Mouse (Mus musculus) neural tube, embryonic 15.5 days (tissue): ENCODE measurements around the gene Dync1li1. TPM values are rescaled to one million over a fixed set of nuclear protein-coding genes. Genes with fewer than 3 reads are reported as not detected.

Experiments
- ATAC-seq: fragments of 200-750 bp; cut with Nextera tagmentation; 2 replicates; pipeline ENCODE4 v1.8.0; 2017; ENCODE audit warnings: mild to moderate bottlenecking, moderate TSS enrichment, moderate library complexity; ENCODE audit not compliant: low FRiP score
- H3K27ac ChIP-seq: fragments of 300-500 bp; sonication (generic); replicated peaks from 2 replicates; pipeline ENCODE4 v1.5.1; 2015; ENCODE audit warnings: mild to moderate bottlenecking, inconsistent platforms
- H3K27me3 ChIP-seq: fragments of 300-500 bp; sonication (generic); replicated peaks from 2 replicates; pipeline ENCODE4 v1.6.1; 2015; ENCODE audit warnings: inconsistent platforms
- H3K36me3 ChIP-seq: fragments of 300-500 bp; sonication (generic); 2 replicates; pipeline ENCODE4 v1.6.1; 2015; ENCODE audit warnings: inconsistent platforms
- H3K4me1 ChIP-seq: fragments of 300-500 bp; sonication (generic); 2 replicates; pipeline ENCODE4 v1.6.1; 2015; ENCODE audit warnings: inconsistent platforms
- H3K4me2 ChIP-seq: fragments of 300-500 bp; sonication (generic); 2 replicates; pipeline ENCODE4 v1.6.1; 2015; ENCODE audit warnings: inconsistent platforms, mild to moderate bottlenecking, moderate library complexity
- H3K4me3 ChIP-seq: fragments of 300-500 bp; sonication (generic); replicated peaks from 2 replicates; pipeline ENCODE4 v1.5.1; 2015; ENCODE audit warnings: mild to moderate bottlenecking, inconsistent platforms
- H3K9ac ChIP-seq: fragments of 300-500 bp; sonication (generic); replicated peaks from 2 replicates; pipeline ENCODE4 v1.6.1; 2015; ENCODE audit warnings: mild to moderate bottlenecking, inconsistent platforms
- H3K9me3 ChIP-seq: fragments of 300-500 bp; sonication (generic); replicated peaks from 2 replicates; pipeline ENCODE4 v1.6.1; 2016; ENCODE audit warnings: inconsistent platforms
- WGBS: fragments of 180-500 bp; shearing (Covaris S2); methylation state at CpG from one replicate; pipeline ENCODE4 v1.1.7; 2015; ENCODE audit warnings: mixed read lengths; 5-methylcytosine and 5-hydroxymethylcytosine counted together
- polyA plus RNA-seq: library from polyadenylated mRNA; unstranded; fragments of >200 nt; fragmentation: Nextera tagmentation; extraction: Ambion mirVana; gene quantifications from 2 replicates; pipeline ENCODE4 v1.2.1, GENCODE M21; 2015

Gene Dync1li1
- polyA plus RNA-seq, 1 experiment from 2014 or later, result 140 TPM

DNA sequence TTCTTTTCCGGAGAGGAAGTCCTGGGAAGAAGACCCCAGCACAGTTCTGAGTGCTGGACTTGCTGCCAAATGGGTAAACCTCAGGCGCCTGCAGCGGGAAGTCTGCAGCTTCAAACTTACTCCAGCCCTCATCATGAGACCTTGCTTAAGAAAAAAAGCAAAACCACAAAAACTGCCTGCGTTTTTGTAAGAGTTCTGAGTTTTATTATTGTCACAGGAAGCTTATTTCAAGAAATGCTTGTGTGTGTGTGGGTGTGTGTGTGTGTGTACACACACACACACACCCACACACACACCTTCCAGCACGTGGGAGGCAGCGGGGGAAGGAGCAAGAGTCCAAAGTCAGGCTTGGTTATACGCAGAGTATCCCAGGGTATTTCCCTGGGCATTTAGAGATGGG, 69.7 kb downstream of the Dync1li1 start:
- ATAC-seq, result no peak
- no peak overlapping the region for H3K27ac ChIP-seq
- 87% methylated on average over 7 of the region's 7 CpGs for WGBS
- no peaks in the 10 kb centered on the region for H3K9me3 ChIP-seq
- no peak overlapping the region for H3K9ac ChIP-seq
- H3K4me2 ChIP-seq, result no peak overlapping the region
- no peak overlapping the region for H3K4me3 ChIP-seq
- peaks cover 9% of the 10 kb centered on the region for H3K4me1 ChIP-seq
- no peaks in the 10 kb centered on the region for H3K36me3 ChIP-seq
- H3K27me3 ChIP-seq, result no peaks in the 10 kb centered on the region

DNA sequence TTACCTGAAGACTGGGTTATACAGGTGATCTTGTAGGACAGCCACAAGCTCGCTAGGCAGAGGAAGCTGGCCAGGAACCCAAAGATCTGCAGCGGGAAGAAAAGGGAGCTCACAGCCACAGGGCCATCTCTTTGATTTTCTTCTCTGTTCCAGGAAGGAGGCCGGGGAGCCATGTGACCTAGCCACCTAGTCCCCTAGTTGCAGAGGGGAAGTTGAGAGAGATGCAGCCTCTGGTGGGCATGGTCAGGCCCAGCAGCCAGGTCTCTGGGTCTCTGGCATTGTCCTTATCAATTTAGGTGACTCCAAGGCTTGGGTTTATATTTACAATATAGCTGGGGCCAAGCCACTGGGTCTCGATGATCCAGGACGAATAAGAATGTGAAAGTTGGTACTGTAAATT, 70.2 kb downstream of the Dync1li1 start:
- Histone ChIP-seq H3K9ac (no peak overlapping the region), H3K36me3 (no peaks in the 10 kb centered on the region), H3K4me1 (peaks cover 8% of the 10 kb centered on the region; the same call in 1 of the 2 replicates), H3K27me3 (no peaks in the 10 kb centered on the region), H3K4me3 (no peak overlapping the region), H3K27ac (no peak overlapping the region), H3K9me3 (no peaks in the 10 kb centered on the region), H3K4me2 (no peak overlapping the region)
- WGBS, result 91% methylated on average over 5 of the region's 5 CpGs
- ATAC-seq, result no peak

DNA sequence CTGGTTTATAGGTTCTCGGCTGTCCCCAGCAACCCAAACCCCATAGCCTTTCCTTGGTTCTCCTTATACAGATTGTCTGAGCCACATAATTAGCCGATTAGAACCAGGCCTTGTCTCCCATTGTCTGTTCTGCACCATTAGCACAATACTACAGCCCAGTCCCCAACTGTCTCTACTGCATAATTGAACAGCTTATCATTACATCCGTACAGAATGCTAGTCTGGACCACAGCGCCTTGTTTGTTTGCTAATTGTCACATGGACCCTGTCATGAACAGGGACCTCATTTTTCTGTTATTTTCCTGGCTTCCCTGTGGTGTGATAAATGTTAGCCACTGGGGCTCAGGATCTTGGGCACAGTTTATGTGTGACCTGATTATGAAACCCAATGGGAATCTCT, 71.3 kb downstream of the Dync1li1 start:
- Histone ChIP-seq H3K27ac (no peak overlapping the region), H3K36me3 (no peaks in the 10 kb centered on the region), H3K9ac (no peak overlapping the region), H3K4me1 (peaks cover 8% of the 10 kb centered on the region; the same call in 1 of the 2 replicates), H3K9me3 (no peaks in the 10 kb centered on the region), H3K27me3 (no peaks in the 10 kb centered on the region), H3K4me3 (no peak overlapping the region), H3K4me2 (no peak overlapping the region)
- ATAC-seq, result no peak
- 60% methylated on average over 4 of the region's 4 CpGs for WGBS

DNA sequence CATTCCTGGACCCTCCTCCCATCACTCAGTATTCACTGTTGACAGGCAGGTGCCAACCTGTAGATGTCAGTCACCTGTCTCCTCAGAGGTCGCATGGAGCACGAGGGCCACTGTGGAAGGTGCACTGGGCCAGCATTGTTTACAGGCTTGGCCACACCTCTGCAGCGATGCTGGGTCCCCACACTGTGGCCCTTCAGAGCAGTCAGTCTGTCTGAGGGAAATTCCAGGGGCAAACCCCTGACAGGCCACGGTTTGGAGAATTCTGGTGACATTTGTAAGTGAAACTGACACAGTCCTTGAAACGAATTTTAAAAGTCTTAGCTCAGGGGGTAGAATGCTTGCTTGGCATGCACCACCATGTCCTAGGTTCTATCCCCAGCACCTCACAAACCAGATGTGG, 71.8 kb downstream of the Dync1li1 start:
- H3K27me3 ChIP-seq, result no peaks in the 10 kb centered on the region
- H3K36me3 ChIP-seq, result no peaks in the 10 kb centered on the region
- no peak overlapping the region for H3K4me2 ChIP-seq
- no peaks in the 10 kb centered on the region for H3K9me3 ChIP-seq
- H3K4me3 ChIP-seq, result no peak overlapping the region
- peaks cover 8% of the 10 kb centered on the region; the same call in 1 of the 2 replicates for H3K4me1 ChIP-seq
- H3K27ac ChIP-seq, result no peak overlapping the region
- H3K9ac ChIP-seq, result no peak overlapping the region
- 88% methylated on average over 5 of the region's 5 CpGs for WGBS
- ATAC-seq, result no peak; the same call in 1 of the 2 replicates

DNA sequence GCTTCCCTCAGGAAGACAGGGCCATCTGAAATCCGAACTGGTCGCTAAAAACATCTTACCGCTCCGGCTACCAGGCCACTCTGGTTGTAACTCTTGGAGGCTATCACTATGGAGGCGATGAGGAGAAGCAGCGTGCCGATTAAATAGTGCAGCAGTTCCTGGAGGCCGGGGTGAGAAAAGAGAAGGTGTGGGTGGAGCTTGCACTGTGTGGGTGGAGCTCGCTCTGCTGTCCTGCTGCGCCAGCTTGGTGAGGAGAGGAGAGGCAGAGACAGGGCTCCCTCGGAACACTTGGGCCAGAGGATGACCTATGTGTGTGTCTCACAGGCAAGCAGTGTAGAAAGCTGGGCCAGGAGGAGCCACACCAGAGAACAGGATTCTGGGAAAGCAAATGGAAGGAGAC, 73.3 kb downstream of the Dync1li1 start:
- ATAC-seq, result no peak

DNA sequence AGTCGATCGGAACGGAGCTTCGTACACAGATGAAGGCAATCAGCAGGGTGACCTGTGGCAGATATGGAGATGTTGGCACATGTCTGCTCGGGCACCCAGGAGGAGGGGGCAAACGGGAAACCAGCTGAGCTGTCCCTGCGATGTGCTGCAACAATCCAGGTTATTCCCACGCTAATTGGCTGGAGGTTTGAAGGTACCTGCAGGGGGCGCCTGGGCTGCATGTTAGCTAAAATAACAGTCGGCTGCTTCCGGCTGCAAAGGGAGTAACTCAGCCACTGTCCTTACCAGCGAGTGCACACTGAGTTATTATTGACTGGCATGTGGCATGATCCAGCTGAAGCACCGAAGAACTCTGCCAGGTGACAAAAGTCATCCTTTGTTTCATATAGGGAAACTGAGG, 74.8 kb downstream of the Dync1li1 start:
- Histone ChIP-seq H3K4me3 (no peak overlapping the region), H3K4me1 (peaks cover 25% of the 10 kb centered on the region), H3K27ac (no peak overlapping the region), H3K27me3 (no peaks in the 10 kb centered on the region), H3K36me3 (no peaks in the 10 kb centered on the region), H3K9me3 (no peaks in the 10 kb centered on the region), H3K9ac (no peak overlapping the region), H3K4me2 (no peak overlapping the region)
- no peak for ATAC-seq
- WGBS, result 56% methylated on average over 13 of the region's 13 CpGs

More for the DNA sequence above, 73.3 kb downstream of the Dync1li1 start:
- Histone ChIP-seq H3K9me3 (no peaks in the 10 kb centered on the region), H3K36me3 (no peaks in the 10 kb centered on the region), H3K4me3 (no peak overlapping the region), H3K27me3 (no peaks in the 10 kb centered on the region), H3K9ac (no peak overlapping the region), H3K4me1 (peaks cover 12% of the 10 kb centered on the region), H3K27ac (no peak overlapping the region), H3K4me2 (no peak overlapping the region)
- WGBS, result 78% methylated on average over 11 of the region's 11 CpGs

DNA sequence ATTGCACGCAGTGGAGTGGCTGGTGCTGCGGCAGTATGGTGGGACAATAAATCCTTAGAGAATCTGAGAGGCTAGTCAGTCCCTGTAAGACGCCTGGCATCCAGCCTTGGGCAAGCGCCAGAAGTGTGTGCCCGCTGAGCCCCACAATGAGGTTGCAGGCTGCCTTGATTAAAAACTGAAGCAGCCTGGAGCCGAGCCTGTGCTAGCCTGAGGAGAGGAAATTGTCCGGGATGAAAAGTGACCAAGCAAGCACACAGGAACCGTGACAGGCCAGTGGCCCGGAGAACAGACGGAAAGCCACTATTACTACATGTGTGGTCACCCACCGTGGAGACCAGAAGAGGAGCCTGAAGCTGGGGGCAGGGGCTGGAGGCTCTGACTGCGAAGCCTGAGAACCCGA, 78.4 kb downstream of the Dync1li1 start:
- no peak overlapping the region; the same call in 1 of the 2 replicates for H3K27ac ChIP-seq

DNA sequence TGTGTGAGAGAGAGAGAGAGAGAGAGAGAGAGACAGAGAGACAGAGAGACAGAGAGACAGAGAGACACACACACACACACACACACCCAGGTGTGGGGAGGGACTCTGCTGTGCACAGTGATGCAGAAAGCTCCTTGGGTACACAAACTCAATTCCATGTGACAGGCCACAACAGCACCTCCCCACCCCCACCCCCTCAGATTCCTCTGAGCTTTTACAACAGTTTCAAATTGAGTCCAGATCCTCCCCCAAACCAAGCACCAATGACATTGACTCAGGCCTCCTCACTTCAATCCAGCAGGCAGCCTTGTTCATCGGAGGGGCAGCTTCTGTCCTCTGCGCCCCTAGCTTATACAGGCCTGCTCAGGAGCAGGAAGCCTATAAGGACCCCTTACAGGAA, 78.9 kb downstream of the Dync1li1 start:
- H3K36me3 ChIP-seq, result no peaks in the 10 kb centered on the region
- 71% methylated on average over 2 of the region's 2 CpGs for WGBS
- no peak for ATAC-seq
- H3K4me2 ChIP-seq, result no peak overlapping the region
- H3K9me3 ChIP-seq, result no peaks in the 10 kb centered on the region
- H3K9ac ChIP-seq, result no peak overlapping the region
- 0 out of 2 replicates have a peak, but pooled peaks cover 4% of the 10 kb centered on the region for H3K27me3 ChIP-seq
- no peak overlapping the region for H3K27ac ChIP-seq
- H3K4me3 ChIP-seq, result no peak overlapping the region
- peaks cover 17% of the 10 kb centered on the region for H3K4me1 ChIP-seq

More for the DNA sequence above, 78.4 kb downstream of the Dync1li1 start:
- WGBS, result 35% methylated on average over 13 of the region's 13 CpGs
- Histone ChIP-seq H3K4me2 (no peak overlapping the region), H3K36me3 (no peaks in the 10 kb centered on the region), H3K9ac (no peak overlapping the region), H3K9me3 (no peaks in the 10 kb centered on the region), H3K4me1 (peaks cover 17% of the 10 kb centered on the region), H3K4me3 (no peak overlapping the region), H3K27me3 (0 out of 2 replicates have a peak, but pooled peaks cover 4% of the 10 kb centered on the region)
- peak; percentile 75 for ATAC-seq

DNA sequence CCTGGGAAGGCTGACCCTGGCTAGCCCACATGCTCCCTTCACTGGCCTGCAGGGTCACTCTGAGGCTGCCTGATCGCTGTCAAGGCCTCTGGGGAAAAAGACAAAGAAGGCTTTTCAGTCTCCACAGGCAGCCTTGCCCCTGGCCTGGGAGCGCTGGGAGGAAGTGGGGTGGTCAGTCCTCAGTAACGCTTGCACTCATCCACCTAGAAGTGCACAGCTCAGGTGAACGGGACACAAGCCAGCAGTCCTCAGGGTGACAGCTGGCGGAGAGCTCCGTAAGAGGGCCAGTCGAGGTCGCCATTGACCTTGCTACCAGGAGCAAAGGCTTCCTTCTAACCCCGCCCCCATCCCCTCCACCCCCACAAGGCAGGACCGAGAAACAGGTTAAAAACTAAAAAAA, 79.5 kb downstream of the Dync1li1 start:
- no peak for ATAC-seq
- 66% methylated on average over 10 of the region's 10 CpGs for WGBS
- Histone ChIP-seq H3K27ac (no peak overlapping the region), H3K27me3 (0 out of 2 replicates have a peak, but pooled peaks cover 4% of the 10 kb centered on the region), H3K4me1 (peaks cover 17% of the 10 kb centered on the region), H3K4me2 (no peak overlapping the region), H3K36me3 (no peaks in the 10 kb centered on the region), H3K9me3 (no peaks in the 10 kb centered on the region), H3K9ac (no peak overlapping the region), H3K4me3 (no peak overlapping the region)

DNA sequence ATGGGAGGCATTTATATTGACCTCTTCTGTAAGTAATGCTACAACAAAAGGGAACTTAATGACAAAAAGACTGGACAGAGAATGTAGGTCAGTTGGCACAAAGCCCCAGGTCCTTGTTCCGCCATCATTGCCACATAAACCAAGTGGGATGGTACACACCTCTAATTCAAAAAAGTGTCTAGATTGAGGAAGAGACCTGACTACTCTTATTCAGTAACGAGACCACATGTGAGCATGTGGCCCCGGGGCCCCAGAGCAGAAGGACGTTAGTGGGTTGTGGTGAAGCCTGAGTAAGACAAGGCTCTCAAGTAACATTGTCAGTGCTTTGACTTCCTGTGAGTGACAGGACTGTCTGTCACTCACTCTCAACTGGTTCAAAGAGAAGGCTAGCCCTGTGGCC, 81.6 kb downstream of the Dync1li1 start:
- WGBS, result 86% methylated on average over 4 of the region's 4 CpGs
- Histone ChIP-seq H3K9me3 (no peaks in the 10 kb centered on the region), H3K36me3 (no peaks in the 10 kb centered on the region), H3K4me1 (peaks cover 21% of the 10 kb centered on the region), H3K27me3 (0 out of 2 replicates have a peak, but pooled peaks cover 4% of the 10 kb centered on the region), H3K9ac (no peak overlapping the region), H3K4me3 (no peak overlapping the region), H3K27ac (no peak overlapping the region), H3K4me2 (no peak overlapping the region)
- no peak for ATAC-seq

DNA sequence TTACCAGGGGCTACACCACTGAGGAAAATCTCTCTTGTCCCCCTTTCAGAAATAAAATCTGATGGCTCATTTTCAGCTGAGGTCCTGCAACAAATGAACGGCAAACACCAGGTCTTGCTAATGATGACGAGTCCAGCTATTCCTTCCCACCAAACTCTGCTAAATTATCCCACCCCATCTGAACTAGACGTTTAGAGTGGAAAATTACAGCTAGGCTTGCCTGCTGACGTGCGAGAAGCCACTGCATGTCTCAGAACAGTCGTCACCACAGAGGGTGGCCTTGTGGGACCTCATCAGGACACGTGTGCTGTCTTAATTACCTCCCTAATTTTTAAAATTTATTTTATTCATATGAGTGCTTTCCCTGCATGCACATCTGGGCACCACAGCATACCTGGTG, 83.0 kb downstream of the Dync1li1 start:
- no peaks in the 10 kb centered on the region for H3K9me3 ChIP-seq
- H3K4me2 ChIP-seq, result no peak overlapping the region
- H3K36me3 ChIP-seq, result no peaks in the 10 kb centered on the region
- H3K27ac ChIP-seq, result no peak overlapping the region
- no peak for ATAC-seq
- no peak overlapping the region for H3K9ac ChIP-seq
- peaks cover 21% of the 10 kb centered on the region for H3K4me1 ChIP-seq
- 70% methylated on average over 7 of the region's 7 CpGs for WGBS
- no peak overlapping the region for H3K4me3 ChIP-seq
- H3K27me3 ChIP-seq, result 0 out of 2 replicates have a peak, but pooled peaks cover 4% of the 10 kb centered on the region
